Mouse (Mus musculus) forebrain, embryonic 14.5 days (tissue): Measurements from ENCODE around the gene Ccdc97. TPM values are rescaled to one million over a fixed set of nuclear protein-coding genes. Genes with fewer than 3 reads are reported as not detected.

Source experiments
- ATAC-seq: fragments of 200-750 bp; cut with Nextera tagmentation; 2 replicates; pipeline ENCODE4 v1.8.0; 2017; ENCODE audit warnings: mild to moderate bottlenecking, moderate library complexity
- DNase-seq: peaks from one replicate; pipeline ENCODE4 v3.0.0-alpha.2; 2015; ENCODE audit warnings: low spot score
- H3K27ac ChIP-seq: fragments of 300-500 bp; sonication (generic); 2 replicates; pipeline ENCODE4 v1.5.1; 2014; ENCODE audit warnings: low read depth, mild to moderate bottlenecking, control low read depth, low read length, moderate library complexity
- H3K27me3 ChIP-seq: fragments of 300-500 bp; sonication (generic); replicated peaks from 2 replicates; pipeline ENCODE4 v1.6.1; 2014; ENCODE audit warnings: low read length, control low read depth, mixed read lengths; ENCODE audit not compliant: control insufficient read depth, insufficient read depth
- H3K36me3 ChIP-seq: fragments of 300-500 bp; sonication (generic); 2 replicates; pipeline ENCODE4 v1.6.1; 2014; ENCODE audit warnings: low read length, control low read depth; ENCODE audit not compliant: control insufficient read depth, insufficient read depth
- H3K4me1 ChIP-seq: fragments of 300-500 bp; sonication (generic); 2 replicates; pipeline ENCODE4 v1.6.1; 2014; ENCODE audit warnings: antibody characterized with exemption, low read length, control low read depth; ENCODE audit not compliant: control insufficient read depth, insufficient read depth
- H3K4me2 ChIP-seq: fragments of 300-500 bp; sonication (generic); 2 replicates; pipeline ENCODE4 v1.6.1; 2014; ENCODE audit warnings: mild to moderate bottlenecking, control low read depth, low read length
- H3K4me3 ChIP-seq: fragments of 300-500 bp; sonication (generic); 2 replicates; pipeline ENCODE4 v1.5.1; 2014; ENCODE audit warnings: low read depth, low read length, control low read depth
- H3K9ac ChIP-seq: fragments of 300-500 bp; sonication (generic); 2 replicates; pipeline ENCODE4 v1.6.1; 2014; ENCODE audit warnings: mild to moderate bottlenecking, low read length, control low read depth, moderate library complexity
- H3K9me3 ChIP-seq: fragments of 300-500 bp; sonication (generic); replicated peaks from 2 replicates; pipeline ENCODE4 v1.6.1; 2016; ENCODE audit warnings: low read length, control low read depth, mixed read lengths; ENCODE audit not compliant: control insufficient read depth
- WGBS: fragments of 180-500 bp; shearing (Covaris S2); extraction: QIAGEN DNeasy Blood & Tissue Kit; methylation state at CpG from one replicate; pipeline ENCODE4 v1.1.7; 2014; 5-methylcytosine and 5-hydroxymethylcytosine counted together
- polyA plus RNA-seq: library from polyadenylated mRNA; unstranded; fragments of >200 nt; fragmentation: Nextera tagmentation; extraction: Ambion mirVana; gene quantifications from 2 replicates; pipeline ENCODE4 v1.2.1, GENCODE M21; 2014

The Ccdc97 gene
- polyA plus RNA-seq, 1 experiment from 2014 or later: 39.6 TPM

DNA sequence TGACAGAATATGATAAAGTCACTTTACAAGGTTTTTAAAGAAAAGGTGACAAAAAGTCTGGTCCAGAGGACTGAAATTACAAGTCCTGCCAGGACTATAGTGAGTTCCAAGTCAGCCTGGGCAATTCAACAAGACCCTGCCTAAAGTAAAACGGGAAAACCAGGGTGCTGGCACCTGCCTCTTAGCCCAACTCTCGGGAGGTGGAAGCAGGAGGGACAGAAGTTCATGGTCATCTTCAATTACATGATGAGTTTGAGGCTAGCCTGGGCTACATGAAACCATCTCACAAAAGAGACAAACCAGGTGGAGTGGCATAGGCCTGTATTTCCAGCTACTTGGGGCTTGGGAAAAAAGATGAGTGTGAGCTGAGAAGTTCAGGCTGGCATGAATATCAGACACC, 47.2 kb downstream of the Ccdc97 start:
- WGBS: 86% methylated on average over 2 of the region's 2 CpGs
- Histone ChIP-seq H3K4me2 (no peak overlapping the region), H3K4me3 (no peak overlapping the region), H3K9ac (no peak overlapping the region), H3K4me1 (peaks cover 7% of the 10 kb centered on the region; the same call in 1 of the 2 replicates), H3K27ac (no peak overlapping the region), H3K36me3 (0 out of 2 replicates have a peak, but pooled peaks cover 16% of the 10 kb centered on the region), H3K27me3 (peaks cover 20% of the 10 kb centered on the region), H3K9me3 (no peaks in the 10 kb centered on the region)
- DNase-seq: no peak
- ATAC-seq: no peak

DNA sequence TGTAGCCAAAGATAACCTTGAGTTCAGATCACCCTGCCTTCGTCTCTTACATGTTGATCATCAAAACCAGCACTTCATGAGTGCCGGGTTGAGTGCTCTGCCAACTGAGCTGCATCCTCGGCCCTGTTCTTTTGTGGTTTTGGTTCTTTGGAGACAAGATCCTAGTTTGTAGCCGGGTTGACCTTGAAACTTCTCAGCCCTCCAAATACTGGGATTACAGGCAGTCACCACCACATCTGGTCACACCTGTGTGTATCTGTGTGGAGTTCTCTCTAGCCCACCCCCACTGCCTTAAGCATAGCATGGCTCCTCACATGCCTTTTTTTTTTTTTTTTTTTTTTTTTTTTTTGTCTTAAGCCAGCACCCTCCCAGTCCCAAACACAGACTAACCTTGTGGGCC, 48.8 kb downstream of the Ccdc97 start:
- no peak for DNase-seq

DNA sequence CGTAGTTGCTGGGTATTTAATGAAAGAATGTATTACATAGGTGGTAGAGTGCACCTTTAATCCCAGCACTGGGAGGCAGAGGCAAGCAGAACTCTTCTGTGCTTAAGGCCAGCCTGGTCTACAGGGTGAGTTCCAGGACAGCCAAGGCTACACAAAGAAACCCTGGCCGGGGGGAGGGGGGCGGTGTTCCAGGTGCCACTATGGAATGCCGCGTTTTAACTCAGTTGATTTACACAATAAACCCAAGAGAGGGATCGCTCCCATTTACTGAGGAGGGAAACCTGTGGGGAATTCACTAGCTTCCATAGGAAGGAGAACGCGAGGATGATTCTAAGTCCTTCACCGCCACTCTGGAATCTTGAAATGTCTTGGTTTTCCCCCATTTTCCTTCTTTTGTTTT, 49.3 kb downstream of the Ccdc97 start:
- Histone ChIP-seq H3K4me3 (no peak overlapping the region), H3K27ac (no peak overlapping the region), H3K9ac (no peak overlapping the region), H3K4me2 (no peak overlapping the region), H3K4me1 (peaks cover 2% of the 10 kb centered on the region; the same call in 1 of the 2 replicates), H3K9me3 (no peaks in the 10 kb centered on the region), H3K27me3 (peaks cover 10% of the 10 kb centered on the region), H3K36me3 (peaks cover 32% of the 10 kb centered on the region; the same call in 1 of the 2 replicates)
- 80% methylated on average over 9 of the region's 9 CpGs for WGBS
- no peak for ATAC-seq
- DNase-seq: no peak

More for the DNA sequence above, 48.8 kb downstream of the Ccdc97 start:
- Histone ChIP-seq H3K4me3 (no peak overlapping the region), H3K36me3 (peaks cover 28% of the 10 kb centered on the region; the same call in 1 of the 2 replicates), H3K9me3 (no peaks in the 10 kb centered on the region), H3K4me2 (no peak overlapping the region), H3K27me3 (peaks cover 15% of the 10 kb centered on the region), H3K27ac (no peak overlapping the region), H3K4me1 (peaks cover 7% of the 10 kb centered on the region; the same call in 1 of the 2 replicates), H3K9ac (no peak overlapping the region)
- no peak for ATAC-seq
- 92% methylated on average over 4 of the region's 4 CpGs for WGBS

DNA sequence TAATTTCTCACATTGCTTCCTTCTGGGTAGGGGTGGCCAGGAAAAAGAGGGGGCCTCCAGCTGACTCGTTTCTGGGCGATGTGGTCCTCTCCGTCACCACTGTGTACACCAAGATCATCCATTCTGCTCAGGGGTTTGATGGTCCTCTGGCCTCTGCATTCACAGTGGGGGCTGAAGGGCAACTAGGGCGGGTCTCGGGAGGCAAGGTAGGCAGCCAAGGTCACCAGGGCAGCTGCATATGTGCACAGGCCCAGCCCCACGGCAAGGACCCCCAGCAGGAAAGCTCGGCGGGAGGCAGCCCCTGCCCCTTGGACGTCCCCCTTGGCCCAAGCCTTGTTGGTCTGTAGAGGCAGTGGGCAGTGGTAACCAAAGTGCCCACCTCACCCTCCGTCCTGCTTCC, 49.7 kb downstream of the Ccdc97 start:
- no peaks in the 10 kb centered on the region for H3K4me1 ChIP-seq
- H3K27ac ChIP-seq: no peak overlapping the region
- no peak overlapping the region for H3K4me2 ChIP-seq
- no peak overlapping the region for H3K9ac ChIP-seq
- 87% methylated on average over 10 of the region's 10 CpGs for WGBS
- H3K4me3 ChIP-seq: no peak overlapping the region
- H3K36me3 ChIP-seq: peaks cover 33% of the 10 kb centered on the region; the same call in 1 of the 2 replicates
- ATAC-seq (no peak), DNase-seq (no peak)
- no peaks in the 10 kb centered on the region for H3K9me3 ChIP-seq
- H3K27me3 ChIP-seq: peaks cover 5% of the 10 kb centered on the region

DNA sequence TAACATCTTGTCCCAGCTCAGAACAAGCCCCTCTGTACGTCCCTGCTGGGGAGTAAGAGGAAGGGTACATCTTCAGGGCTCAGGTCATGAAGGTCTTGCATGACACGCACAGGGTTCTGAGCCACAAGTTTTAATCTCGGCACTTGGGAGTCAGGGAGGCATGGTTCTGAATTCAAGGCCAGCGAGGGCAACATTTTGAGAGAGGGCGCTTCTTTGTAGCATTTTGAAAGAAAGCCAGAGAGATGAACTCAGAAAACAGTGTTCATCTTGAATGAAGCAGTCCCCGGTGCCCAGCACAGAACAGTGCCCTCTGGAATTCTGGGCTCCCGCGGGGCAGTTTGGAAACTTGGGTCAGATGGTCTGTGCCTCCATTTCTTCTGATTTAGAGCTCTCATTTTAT, 52.5 kb downstream of the Ccdc97 start:
- no peaks in the 10 kb centered on the region for H3K9me3 ChIP-seq
- no peaks in the 10 kb centered on the region for H3K27me3 ChIP-seq
- H3K4me3 ChIP-seq: no peak overlapping the region
- DNase-seq (no peak), ATAC-seq (no peak)
- 96% methylated on average over 8 of the region's 8 CpGs for WGBS
- H3K36me3 ChIP-seq: peaks cover 45% of the 10 kb centered on the region; the same call in 1 of the 2 replicates
- H3K9ac ChIP-seq: no peak overlapping the region
- no peak overlapping the region for H3K27ac ChIP-seq
- H3K4me2 ChIP-seq: no peak overlapping the region
- H3K4me1 ChIP-seq: no peaks in the 10 kb centered on the region

Other genes starting within 250 kb of the Ccdc97 start
- gene Ceacam1, start 241.5 kb downstream of the Ccdc97 start, polyA plus RNA-seq: 0.95 and 0.99 TPM in 2 replicates
- not detected in 2 replicates for gene Ceacam2, start 179.2 kb downstream of the Ccdc97 start, polyA plus RNA-seq
- not detected in 2 replicates for gene Erich4, start 103.2 kb downstream of the Ccdc97 start, polyA plus RNA-seq
- gene Dmac2, start 99.7 kb downstream of the Ccdc97 start, polyA plus RNA-seq: 29.9 and 36.0 TPM in 2 replicates
- 0.43 and 0.58 TPM in 2 replicates for gene B3gnt8, start 92.4 kb downstream of the Ccdc97 start, polyA plus RNA-seq
- gene Bckdha, start 60.1 kb downstream of the Ccdc97 start, polyA plus RNA-seq: 65.1 and 69.7 TPM in 2 replicates
- gene Exosc5, start 59.9 kb downstream of the Ccdc97 start, polyA plus RNA-seq: 49.4 and 53.9 TPM in 2 replicates
- 11.1 and 16.4 TPM in 2 replicates for gene Tmem91, start 43.9 kb downstream of the Ccdc97 start, polyA plus RNA-seq
- 44.3 and 57.6 TPM in 2 replicates for gene B9d2, start 38.3 kb downstream of the Ccdc97 start, polyA plus RNA-seq
- gene Tgfb1, start 32.1 kb downstream of the Ccdc97 start, polyA plus RNA-seq: 0.61 and 0.83 TPM in 2 replicates
- gene Hnrnpul1, start 35.7 kb upstream of the Ccdc97 start, polyA plus RNA-seq: 53.6 and 61.2 TPM in 2 replicates
- gene Axl, start 69.6 kb upstream of the Ccdc97 start, polyA plus RNA-seq: 15.8 and 16.7 TPM in 2 replicates
- gene Cyp2s1, start 97.8 kb upstream of the Ccdc97 start, polyA plus RNA-seq: 0.95 and 1.1 TPM in 2 replicates
- not detected in 2 replicates for gene Cyp2b10, start 178.5 kb upstream of the Ccdc97 start, polyA plus RNA-seq